Mouse (Mus musculus) left cerebral cortex, postnatal 36 days (tissue): ENCODE measurements around the gene Fat3. TPM values are rescaled to one million over a fixed set of nuclear protein-coding genes. Genes with fewer than 3 reads are reported as not detected.

ENCODE experiments used
- DNase-seq, 2 experiments: peaks; one replicate each; pipeline ENCODE4 v3.0.0; 2021 to 2022; ENCODE audit warnings: low spot score in 2 of 2, mixed read lengths in 1 of 2
- intact Hi-C: fragments of 180-260 bp; cut with DNase I; formaldehyde crosslinking; loops from one replicate; pipeline ENCODE4 v1.15.1; 2025
- total RNA-seq, 2 experiments: library from RNA; stranded (reverse); gene quantifications; 2 replicates each; pipeline ENCODE4 v1.2.3; 2021

The Fat3 gene
- total RNA-seq, 2 experiments from 2014 or later = 73.1 to 78.6 TPM

DNA sequence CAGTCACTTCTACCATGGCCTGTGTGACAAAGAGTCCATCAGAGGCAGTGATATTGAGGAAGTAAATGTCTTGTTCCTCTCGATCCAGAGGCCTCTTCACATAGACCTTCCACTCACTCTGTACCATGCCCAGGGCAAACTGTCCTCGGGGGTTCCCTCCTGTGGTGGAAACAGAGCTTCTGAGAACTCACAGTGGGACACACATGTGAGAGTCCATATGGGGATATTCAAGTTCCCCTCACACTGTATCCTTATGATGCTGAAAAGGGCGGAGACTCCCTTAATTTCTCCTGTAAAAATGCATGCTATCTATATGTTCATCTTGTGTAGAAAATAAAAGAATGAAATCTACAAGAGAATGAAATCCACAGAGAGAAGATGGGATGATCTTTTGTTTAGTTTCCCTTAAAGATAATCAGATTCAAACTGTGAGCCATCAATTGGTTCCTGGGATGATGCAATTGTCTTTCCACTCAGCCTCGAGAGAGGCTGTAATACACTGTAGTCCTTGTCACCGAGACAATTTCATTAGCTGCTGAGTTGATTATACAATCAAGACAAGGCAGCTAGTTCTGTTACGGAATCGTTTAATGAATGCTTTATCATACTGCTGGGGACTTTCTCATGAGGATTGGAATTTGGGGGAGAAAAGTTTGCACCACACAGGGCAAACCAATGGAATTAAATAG lies 508.8 kb downstream of the Fat3 start:
- intact Hi-C loops = no loop called here
- DNase-seq = no peak

DNA sequence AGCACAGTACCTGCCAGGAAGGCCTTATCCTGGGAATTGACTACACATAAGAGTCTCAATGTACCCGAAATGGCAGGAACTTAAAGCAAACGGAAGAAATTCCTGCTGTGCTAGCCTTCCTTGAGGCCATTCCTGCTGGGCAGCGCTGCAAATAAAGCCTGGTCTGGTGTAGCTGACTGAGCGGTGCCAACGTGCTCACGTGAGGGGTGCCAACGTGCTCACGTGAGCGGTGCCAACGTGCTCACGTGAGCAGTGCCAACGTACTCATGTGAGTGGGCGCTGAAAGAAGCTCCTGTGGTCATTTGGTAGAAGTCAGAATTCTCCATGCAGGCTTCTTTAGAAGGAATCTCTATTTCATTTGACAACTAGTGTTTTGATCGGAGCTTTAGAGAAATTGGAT lies 522.8 kb downstream of the Fat3 start:
- intact Hi-C loops = no loop called here
- no peak for DNase-seq

DNA sequence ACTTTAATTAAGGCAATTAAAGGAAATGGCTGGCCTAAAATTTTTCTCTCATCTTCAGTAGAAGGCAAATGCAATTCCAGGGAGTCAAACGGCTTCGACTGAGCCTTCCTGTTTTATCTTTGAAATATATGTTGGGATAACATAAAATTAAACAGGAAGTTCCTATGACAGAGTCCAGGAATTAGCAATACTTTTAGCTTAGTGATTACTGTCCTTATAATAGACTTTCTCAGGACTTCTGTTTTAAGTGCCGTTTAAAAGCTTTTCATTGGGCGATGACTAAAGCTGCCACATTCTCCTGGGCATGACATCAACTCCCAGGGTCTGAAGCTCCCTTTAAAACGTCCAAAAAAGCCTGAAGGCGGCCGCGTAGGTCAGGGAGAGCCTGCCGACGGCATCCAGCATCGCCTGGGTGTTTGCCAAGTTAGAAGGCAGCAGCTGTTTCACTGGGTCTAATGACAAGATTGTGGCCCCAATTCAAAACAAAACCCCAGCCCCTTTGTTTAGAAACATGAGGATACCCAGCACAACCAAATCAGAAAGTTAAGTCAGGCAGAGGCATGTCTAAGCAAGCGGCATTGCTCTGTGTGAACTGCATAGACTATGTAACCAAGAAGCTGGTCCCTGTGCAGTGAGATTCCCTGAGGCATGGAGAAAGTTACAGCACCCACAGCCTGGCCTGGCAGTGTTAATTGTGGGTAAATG lies 524.0 kb downstream of the Fat3 start:
- intact Hi-C loops = no loop called here
- DNase-seq = no peak

DNA sequence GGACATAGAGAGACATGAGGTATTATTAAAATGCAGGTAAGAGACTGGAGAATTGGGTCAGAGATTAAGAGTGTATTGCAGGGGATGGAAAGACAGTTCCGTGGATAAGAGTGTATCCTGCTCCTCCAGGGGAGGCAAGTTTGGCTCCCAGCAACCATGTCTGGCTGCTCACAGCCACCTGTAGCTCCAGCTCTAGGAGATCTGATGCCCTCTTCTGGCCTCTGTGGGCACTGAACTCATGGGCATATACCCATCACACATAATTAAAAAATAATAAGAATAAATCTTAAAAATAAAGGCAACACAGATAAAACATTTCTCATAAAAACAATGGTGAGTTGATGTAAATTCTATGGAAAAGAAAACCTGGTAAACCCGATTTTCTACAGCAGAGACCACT lies 525.1 kb downstream of the Fat3 start:
- DNase-seq = no peak
- intact Hi-C loops = no loop called here

DNA sequence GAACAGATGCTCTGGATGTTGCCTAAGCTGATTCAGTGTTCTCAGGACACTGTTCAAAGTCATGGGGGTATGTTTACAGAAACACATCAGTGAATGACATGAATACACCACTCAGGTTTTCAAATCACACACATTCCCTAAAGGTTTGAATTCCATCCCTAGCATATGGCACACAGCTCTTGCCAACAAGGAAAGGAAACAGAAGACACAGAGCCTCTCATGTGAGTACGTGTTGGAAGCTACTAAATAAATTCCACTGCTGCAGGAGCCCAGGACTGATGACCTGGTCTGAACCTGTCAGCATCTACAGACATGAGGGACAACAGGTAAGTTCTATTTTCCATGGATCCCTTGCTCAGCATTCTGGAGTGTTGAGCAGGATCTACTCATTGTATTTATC lies 528.9 kb downstream of the Fat3 start:
- intact Hi-C loops = no loop called here
- no peak for DNase-seq

DNA sequence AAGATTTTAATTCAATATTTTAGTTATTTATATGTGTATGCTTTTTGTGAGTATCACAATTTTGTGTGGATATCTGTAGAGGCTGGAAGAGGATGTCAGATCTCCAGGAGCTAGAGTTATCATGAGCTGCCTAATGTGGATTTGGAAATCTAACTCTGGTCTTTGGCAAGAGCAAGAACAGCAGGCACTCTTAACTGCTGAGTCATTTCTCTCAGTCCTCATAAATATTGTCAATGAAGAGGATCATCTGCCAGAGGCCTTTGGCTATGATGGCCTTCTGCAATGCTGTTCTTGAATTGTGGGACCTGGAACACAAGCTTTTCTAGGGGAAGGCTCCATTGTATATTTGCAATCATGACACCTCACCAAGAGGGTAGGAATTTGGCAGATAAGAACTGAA lies 529.7 kb downstream of the Fat3 start:
- intact Hi-C loops = no loop called here
- DNase-seq = no peak

DNA sequence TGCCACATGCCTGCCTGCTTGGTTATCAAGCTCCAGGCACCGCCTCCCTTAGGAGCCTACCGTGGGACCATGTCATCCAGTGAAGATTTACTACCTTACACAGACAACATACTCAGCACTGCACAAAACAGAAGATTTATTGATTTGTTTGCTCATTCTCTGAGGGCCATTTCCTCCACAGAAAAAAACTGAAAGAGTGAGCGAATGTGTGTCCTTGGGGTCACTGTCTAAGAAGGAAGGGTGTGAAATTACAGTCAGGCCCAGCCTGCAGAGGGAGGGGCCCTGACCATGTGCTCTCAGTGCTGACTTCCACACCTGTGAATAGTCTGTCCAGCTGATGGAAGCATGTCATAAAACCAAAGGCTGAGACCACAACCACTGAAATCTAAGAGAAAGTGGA lies 536.9 kb downstream of the Fat3 start:
- intact Hi-C loops = no loop called here
- no peak for DNase-seq

DNA sequence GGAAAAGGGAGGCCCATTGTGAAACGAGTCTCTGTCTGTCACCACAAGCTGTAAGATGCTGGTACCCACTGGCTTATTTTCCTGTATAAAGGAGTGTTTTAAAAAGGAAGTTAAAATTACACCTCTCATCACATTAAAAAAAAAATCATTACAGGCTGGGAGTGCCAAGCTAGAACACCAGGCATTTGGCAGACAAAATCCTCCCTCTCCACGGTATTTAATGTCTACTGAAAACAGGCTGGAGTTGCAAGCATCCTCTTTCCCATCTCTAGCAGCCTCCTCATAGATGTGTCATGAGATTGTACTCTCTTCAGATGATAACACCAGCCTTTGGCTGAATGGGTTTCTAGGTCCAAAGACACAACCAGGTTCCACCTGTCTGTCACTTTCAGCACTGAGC lies 538.2 kb downstream of the Fat3 start:
- intact Hi-C loops = no loop called here
- no peak for DNase-seq

DNA sequence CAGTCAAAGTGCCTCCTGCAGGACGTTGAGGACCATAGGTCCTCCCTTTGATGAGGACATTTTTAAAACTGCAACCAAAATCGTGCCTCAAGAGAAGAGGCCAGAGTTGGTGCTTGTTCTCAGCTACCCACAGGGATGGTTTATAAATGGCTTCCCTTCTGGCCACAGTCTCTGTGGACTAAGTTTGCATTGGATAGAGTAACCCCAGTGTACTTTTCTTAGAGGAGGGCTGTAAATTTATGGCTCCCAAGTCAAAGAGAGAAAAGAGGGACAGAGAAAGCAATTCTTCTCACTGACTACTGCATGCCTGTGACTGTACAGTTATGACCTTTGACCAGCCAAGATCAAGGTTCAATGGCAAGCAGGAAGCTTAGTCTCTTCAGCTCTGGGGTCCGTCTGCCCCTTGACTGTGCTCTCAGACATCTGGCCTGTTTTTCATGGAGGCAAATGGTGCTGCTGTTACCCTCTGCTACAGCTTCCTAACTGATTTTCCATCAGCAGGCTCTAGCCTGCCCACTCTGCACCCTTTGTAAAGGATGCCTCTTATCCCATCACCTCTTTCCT lies 542.8 kb downstream of the Fat3 start:
- intact Hi-C loops = no loop called here
- DNase-seq = no peak

DNA sequence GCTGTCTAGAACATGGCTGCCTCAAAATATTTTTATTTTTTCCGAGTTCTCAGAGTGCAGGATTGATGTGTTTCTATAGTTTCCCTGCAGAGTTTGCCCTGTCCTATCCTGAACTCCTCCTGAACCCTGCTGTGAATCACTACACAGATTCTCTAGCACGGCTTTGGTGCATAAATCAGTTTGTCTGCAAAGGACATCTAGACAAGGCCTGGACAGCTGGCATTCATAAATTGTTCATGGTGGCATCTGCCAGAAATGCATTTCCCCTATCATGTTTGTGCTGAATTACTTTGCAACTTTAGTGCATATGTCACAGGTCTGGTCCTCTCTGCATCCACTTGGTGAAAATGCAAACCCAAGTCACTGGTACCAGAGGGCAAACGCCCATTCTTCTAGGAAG lies 543.3 kb downstream of the Fat3 start:
- no peak for DNase-seq
- intact Hi-C loops = no loop called here

DNA sequence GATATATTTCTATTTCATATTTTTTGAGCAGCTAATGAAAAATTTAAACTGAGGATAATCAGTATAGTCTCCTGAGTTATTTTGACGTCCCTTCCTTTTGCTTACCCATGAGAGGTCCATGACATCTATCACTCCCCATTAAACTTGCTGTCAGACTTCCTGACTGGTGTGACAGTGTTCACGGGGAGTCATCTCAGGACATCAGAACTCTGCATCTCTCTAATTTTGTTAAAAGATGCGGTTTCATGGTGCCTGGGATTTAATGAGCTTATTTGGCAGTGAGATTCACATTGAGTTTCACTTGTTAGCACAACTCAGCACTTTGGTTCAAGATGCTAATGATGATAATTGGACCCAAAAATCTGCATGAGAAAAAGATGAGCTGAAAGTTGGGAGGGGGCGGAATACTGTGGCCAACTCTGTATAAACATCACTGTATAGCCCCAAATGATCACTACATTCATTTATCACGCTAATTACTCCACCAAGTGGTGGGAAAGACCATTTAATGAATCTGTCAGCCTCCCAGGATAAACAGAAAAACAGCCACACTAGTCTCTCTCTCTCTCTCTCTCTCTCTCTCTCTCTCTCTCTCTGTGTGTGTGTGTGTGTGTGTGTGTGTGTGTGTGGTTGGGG lies 545.8 kb downstream of the Fat3 start:
- intact Hi-C loops = no loop called here
- DNase-seq = no peak

DNA sequence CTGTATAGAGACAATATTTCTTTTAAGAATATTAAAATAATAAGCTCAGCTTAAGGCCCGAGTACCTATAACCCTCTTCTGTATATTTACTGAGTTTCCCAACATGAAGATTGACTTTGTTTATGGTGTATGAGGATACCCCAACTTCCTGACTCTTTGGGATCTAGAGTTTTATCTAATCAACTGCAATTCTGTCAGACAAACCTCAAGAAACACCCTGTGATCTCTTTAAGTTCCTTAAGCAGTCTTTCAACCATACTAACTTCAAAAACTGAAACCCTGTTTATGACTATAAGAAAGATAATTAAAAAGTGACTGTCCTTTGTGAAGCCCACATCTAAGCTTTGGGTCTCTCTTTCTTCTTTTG lies 546.8 kb downstream of the Fat3 start:
- DNase-seq = no peak
- intact Hi-C loops = no loop called here

DNA sequence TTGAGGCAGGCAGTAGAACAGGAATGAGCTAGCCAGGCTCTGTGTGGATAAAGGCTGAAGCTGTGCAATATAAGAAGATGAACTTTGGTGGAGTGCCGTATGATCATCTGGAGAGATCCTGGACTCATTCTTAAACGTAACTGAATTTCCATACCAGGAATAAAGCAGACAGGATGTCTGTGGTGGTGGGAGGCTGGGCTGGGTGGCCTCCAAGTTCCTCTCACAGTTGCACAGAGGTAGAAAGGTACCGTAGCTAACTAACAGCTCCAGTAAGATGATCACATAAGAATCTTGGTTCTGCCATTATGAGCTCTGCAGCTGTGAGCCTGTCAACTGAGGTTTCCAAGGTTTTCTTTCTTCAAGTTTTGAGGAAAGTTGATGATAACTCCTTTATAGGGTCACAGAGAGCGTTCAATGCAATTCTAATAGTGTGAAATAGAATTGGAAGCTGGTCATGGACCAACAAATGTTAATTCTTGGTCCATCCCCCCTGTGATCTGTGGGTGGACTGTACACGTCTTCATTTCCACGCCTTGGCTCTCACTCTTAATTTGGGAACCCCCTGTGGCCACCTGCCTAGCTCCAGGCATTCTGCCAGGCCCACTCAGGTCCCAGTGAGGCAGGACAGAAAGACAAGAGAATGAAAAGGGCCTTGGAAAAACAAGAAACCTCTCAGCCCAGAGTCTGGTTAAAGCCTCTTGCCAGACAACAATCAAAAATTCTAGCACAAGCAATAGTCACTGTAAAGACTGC lies 547.3 kb downstream of the Fat3 start:
- intact Hi-C loops = no loop called here
- peak in 1 of 2 experiments; percentile 28 for DNase-seq

DNA sequence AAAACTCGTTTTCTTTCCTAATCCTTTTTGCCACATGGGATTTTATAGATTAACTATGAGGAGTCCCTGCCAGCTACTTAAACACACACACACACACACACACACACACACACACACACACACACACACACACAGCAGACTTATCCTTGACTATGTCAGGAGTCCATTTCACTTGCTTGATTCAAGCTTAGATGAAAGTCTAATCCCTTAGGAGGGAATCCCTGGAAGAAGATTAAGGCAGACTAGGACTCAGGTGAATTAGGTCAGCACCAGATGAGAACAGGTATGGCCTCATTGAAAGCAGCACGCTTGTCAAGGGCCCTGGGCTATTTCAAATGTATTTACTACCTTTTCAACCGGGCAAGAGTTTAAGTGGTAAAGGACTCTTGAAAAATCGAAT lies 553.0 kb downstream of the Fat3 start:
- no peak for DNase-seq
- intact Hi-C loops = no loop called here

DNA sequence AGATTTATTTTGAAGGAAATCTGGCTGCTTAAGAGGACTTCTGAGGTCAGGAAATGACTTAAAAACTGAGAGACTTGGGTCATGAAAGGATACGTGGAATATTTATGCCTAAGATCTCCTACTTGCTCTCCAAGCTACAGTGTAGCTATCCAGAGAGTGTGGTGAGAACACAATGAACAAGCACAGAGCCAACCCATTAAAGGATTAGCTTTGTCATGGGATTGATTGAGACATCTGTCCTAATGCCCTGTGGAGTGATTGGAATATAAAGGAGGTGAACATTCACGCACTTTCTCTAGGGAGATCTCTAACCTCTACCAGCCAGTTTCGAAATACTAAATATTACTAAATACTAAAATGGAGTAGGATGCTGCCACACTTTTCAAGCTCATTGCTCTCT lies 556.9 kb downstream of the Fat3 start:
- intact Hi-C loops = no loop called here
- DNase-seq = no peak

DNA sequence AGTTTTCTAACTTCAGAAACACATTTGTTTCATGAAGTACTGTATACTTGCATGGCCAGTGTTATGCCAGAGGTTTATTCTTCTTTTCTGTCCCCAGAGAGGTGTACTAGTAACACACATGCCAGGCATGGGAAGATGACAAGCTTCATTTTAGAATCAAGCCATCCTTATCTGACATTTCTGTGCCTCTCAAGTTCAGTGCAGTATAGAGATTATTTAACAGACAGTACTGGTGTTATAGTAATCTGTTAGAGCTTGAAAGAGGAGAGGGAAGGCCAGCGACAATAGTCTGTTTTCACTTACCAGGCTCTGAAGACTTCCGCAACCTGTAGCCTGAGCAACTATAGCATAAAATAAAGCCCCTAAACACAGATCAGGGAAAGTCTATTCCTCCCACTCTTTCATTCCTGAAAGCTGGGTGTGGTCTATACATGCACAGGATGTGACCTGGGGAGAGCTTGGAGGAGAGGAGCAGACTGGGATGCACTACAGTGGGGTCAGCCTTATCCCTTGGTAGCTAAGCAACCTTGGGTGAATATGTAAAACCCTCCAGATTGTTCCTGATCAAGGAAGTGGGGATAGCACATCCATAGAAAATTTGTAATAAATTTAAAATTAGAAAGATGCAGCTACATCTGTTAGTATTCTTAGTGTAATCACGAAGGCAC lies 557.5 kb downstream of the Fat3 start:
- DNase-seq = no peak
- intact Hi-C loops = no loop called here

DNA sequence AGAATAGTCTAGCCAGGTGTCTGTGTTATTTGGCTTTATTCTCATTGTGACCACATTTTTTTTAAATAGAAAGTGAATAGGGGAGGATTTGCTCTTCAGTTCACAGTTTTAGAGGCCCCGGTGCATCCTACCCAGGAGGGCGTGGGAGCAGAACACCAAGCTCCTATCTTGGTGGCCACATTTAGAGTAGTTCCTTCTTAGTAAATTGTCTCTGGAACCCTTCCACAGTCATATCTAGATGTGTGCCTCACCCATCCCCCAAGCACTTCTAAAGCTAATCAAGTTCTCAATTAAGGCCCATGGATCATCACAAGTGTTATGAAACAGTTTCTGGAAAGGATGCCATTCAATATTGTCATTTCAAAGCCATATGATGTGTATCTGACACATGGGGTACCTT lies 559.3 kb downstream of the Fat3 start:
- DNase-seq = no peak
- intact Hi-C loops = no loop called here

DNA sequence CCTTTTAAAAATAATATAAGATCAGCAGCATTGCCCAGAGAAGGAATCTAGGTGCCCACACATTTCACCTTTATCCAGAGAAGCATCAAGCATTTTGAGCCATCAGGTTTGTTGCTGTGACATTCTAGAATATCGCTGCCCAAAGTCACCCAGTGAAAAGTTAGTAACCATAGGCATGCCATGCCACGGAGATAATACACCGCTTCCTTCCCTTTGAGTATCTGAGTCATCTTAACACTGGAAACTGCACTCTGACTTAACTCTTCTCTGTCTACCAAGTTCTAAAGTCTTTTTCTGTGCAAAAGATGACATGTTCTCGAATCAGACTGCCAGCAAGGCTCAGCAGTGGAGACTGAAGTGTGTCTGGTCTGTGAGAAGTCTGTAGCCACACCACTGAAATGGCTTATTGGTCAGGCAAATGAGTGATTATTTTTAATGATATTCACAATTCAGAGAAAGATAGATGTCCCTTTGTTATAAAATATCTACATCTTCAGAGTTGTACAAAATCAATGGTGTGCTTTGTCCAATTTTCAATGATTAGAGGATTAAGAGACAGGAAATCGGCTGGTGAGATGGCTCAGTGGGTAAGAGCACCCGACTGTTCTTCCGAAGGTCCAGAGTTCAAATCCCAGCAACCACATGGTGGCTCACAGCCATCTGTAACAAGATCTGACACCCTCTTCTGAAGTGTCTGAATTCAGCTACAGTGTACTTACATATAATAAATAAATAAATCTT lies 560.0 kb downstream of the Fat3 start:
- intact Hi-C loops = no loop called here
- DNase-seq = no peak

DNA sequence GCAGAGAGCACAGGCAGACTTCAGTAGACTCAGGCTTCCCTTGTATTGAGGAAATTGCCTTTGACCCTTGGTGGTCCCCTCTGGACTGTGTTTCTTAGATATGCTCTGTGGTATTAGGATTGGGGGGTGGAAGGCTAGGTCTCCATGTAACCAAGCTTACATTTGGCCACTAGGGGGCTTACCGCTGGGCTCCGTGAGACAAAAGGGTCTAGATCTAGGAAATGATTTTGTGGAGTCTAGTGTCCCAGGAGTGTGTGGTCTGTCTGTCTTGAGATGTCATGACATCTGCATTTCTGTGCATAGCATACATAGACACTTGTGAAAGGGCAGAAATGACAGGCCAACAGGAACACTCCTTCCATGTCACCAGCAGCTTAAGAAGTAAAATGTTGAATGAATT lies 561.5 kb downstream of the Fat3 start:
- no peak for DNase-seq
- intact Hi-C loops = loop anchor here (10.0 kb wide), 1 partner anchor 175 kb away; no protein-coding TSS in a partner anchor
